Mouse (Mus musculus) layer of hippocampus, adult 2 months (tissue): Measurements from ENCODE around the gene Gm45521. TPM values are rescaled to one million over a fixed set of nuclear protein-coding genes. Genes with fewer than 3 reads are reported as not detected.

ENCODE experiments used
- DNase-seq, 2 experiments: peaks; one replicate each; pipeline ENCODE4 v3.0.0; 2022; ENCODE audit warnings: low spot score in 2 of 2
- H3K27ac ChIP-seq: fragments of 200-600 bp; 2 replicates; pipeline ENCODE4 v1.8.1; 2022
- H3K4me3 ChIP-seq: fragments of 200-600 bp; 2 replicates; pipeline ENCODE4 v1.8.1; 2022; ENCODE audit warnings: mild to moderate bottlenecking
- CTCF ChIP-seq: fragments of 200-600 bp; conservative IDR thresholded peaks from 2 replicates; pipeline ENCODE4 v1.8.1; 2022; ENCODE audit warnings: antibody characterized with exemption, mild to moderate bottlenecking, moderate library complexity
- total RNA-seq, 2 experiments: library from RNA; stranded (reverse); gene quantifications; 2 replicates each; pipeline ENCODE4 v1.2.3; 2021

Gene Gm45521
- total RNA-seq, 2 experiments from 2014 or later: not detected

DNA sequence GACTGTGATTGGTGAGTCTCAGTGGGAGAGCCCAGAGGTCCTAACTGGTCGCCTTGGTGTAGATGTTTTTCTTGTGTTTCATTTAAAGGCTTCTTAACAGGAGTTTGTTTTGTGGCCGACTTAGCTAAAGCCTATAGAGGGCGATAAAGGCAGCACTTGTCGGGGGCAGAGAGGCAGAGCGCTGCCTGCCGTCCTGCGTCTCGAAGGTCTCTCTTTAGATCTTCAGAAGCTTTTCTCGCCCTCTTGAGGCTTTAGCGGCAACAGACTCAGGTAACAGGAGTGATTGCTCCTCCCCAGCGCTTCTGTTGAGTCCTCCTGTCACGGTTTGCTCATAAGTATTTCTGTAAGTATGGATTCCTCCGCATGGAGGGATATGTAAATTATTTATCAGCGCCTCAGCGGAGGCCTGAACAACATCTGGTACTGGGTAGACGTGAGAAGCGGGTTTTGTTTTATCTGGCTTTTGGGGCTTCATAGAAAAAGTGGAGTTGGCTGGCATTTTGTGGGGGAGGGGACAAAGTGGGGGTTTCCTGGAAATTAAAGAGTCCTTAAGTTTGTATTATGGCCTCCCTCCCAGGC is 19.9 kb upstream of the Gm45521 start:
- no peak overlapping the region for H3K27ac ChIP-seq
- peak; percentile 74 for TF ChIP-seq CTCF
- DNase-seq: peak in 1 of 2 experiments; percentile 20
- no peak overlapping the region for H3K4me3 ChIP-seq

DNA sequence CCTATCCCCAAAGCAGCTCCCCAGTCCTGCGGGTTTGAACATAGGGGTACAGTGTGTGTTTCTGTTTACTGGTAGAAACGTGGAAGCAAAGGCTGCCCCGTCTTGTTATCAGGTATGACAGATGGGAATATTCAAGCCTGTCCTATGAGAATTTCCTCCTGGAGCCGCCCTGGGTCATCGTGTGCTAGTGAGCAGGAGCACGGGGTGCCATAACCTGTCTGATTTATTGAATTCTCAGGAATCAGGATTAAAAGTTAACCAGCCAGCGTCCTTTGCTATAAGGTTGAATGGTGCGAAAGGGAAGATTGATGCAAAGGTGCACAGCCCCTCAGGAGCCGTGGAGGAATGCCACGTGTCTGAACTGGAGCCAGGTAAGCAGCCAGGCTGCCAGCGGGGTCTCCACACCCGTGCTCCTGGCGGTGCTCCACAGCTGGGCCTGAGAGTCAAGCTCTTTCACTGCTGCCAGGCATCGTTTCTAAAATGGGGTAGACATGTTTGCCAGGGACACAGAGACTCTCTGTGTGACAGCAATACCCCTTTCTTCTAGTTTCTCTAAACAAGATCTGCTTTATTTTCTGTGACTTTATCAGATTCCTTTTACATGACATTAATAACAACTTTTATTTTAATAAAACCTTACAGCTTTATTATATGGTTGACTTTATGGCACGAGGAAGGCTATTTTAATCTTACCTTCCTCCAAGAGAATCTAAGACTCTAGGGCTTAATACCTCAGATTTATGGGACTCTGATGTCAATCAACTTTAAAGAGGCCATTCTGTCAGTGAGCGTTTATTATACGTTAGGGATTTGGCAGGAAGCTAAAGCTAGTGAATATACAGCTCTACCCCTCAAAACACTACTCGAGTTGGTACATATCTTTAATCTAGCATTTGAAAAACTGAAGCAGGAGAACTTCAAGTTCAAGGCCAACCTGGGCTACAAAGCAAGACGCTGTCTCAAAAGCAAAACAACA is 18.0 kb upstream of the Gm45521 start:
- peak in 1 of 2 experiments; percentile 32 for DNase-seq
- peak overlapping the region; percentile 2; the same call in 1 of the 2 replicates for H3K27ac ChIP-seq
- no peak overlapping the region for H3K4me3 ChIP-seq
- TF ChIP-seq CTCF: no peak

DNA sequence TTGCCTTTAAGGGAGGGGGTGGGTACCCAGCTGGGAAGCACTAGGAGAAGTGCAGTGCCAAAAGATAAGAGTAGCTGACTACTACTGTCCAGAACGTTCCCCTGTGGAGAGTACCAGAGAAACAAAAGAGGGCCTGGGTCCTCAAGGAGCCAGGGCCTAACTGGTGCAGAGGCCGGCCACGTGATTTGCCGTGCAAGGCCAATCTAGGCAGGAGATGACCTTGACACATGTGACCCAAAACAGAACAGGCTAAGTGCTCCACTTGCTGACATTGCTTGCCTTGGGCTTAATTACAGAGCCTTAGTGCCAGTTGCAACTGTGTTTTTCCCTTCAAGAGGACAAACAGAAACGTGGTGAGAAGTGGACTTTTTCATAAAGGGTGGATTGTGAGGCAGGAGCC is 15.7 kb upstream of the Gm45521 start:
- Histone ChIP-seq H3K27ac (0 out of 2 replicates have a peak overlapping the region, but pooled peaks have one; percentile 12), H3K4me3 (no peak overlapping the region)
- DNase-seq: no peak
- TF ChIP-seq CTCF: no peak

DNA sequence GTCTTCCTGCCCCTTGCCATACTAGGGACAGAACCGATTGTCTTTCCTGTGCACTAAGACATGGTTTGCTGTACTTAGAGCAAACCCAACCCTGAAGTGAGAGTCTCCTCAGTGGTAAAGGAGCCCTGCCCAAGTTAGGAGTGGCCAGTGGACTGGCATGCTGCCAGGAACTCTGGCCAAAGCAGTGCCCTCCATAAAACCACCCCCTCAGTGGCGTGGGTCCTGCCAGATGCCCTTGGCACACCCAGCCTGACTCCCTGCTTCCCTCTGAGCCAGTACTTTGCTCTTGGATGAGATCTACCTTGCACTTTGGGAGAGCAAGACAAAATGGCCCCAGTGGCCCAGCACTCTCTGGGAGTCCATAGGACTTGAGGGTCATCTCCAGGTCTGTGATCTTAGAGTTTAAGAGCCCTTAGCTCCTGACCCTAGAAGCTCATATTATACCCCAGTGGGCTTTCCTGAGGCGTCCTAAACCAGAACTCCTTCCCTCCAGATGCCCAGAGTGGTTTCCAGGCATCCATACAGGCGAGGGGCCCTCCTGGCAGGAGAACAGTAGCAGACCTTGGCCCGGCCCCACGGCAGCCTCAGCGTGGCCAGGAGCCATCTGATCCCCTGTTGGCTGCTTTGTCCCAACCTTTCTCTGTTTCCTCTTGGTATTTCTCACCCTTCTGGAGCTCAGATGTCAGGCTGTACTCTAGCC is 13.8 kb upstream of the Gm45521 start:
- peak overlapping the region; percentile 72 for H3K27ac ChIP-seq

GRCm38 (mm10) chr14:7943801-7944135 is 13.3 kb upstream of the Gm45521 start:
- H3K4me3 ChIP-seq: no peak overlapping the region
- DNase-seq: no peak
- H3K27ac ChIP-seq: peak overlapping the region; percentile 72
- no peak for TF ChIP-seq CTCF

More for the DNA sequence above, 13.8 kb upstream of the Gm45521 start:
- no peak for TF ChIP-seq CTCF
- no peak overlapping the region for H3K4me3 ChIP-seq
- DNase-seq: peak in 1 of 2 experiments; percentile 25

GRCm38 (mm10) chr14:7944349-7945039 is 12.6 kb upstream of the Gm45521 start:
- Histone ChIP-seq H3K27ac (peak overlapping the region; percentile 72; the same call in 1 of the 2 replicates), H3K4me3 (no peak overlapping the region)
- TF ChIP-seq CTCF: peak; percentile 77
- DNase-seq: peak; percentile 34 to 57

GRCm38 (mm10) chr14:7945261-7945660 is 11.8 kb upstream of the Gm45521 start:
- TF ChIP-seq CTCF: no peak
- no peak overlapping the region for H3K27ac ChIP-seq
- DNase-seq: no peak
- no peak overlapping the region for H3K4me3 ChIP-seq

DNA sequence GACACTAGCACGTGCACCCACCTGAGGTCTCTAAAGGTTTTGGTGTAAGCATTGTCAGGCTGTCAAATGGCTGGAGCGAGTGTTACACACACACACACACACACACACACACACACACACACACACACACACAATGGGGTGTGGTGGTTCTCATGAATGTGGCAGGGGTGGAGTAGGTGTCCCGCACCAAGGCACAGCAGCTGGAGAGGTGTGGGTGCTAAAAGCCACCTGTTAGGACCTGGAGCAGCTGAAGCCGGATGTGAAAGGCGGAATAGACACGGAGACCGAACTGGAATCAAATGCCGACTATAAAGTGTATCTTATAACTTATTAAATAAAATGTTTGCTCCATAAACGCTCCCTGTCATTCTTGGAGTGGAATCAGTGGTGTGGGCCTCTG is 5.9 kb upstream of the Gm45521 start:
- DNase-seq: no peak
- Histone ChIP-seq H3K27ac (no peak overlapping the region), H3K4me3 (no peak overlapping the region)
- TF ChIP-seq CTCF: no peak

DNA sequence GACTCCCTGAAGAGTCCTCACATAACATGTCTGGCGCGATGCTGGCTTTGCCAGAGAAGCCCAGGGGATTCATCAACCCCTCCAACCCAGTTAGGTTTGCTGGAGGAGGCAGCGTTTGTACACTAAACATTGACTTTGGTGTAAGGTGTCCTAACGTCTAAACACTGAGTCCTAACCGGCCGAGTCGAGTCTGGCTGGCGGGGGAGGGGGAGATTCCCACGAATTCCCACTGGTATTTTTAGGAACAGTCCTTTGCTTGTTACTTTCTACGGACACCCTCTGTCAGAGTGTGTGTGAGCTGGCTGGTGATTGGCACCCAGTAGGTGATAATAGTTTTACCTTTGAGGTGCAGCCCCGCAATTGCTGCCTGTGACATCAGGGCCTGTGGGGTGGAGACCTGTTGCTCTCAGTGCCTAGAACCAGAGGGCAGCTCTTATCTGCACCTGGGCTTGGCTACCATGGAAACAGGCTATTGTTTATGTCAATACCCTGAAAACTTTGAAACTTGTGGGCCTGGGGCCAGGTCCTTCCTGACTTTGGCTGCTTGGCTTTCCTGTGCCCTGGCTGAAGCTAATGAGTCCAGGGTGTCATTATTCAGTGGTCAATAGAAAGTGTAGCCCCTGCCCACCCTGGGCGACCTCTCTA is 4.4 kb upstream of the Gm45521 start:
- no peak for DNase-seq
- H3K4me3 ChIP-seq: no peak overlapping the region
- TF ChIP-seq CTCF: no peak
- peak overlapping the region; percentile 69; the same call in 1 of the 2 replicates for H3K27ac ChIP-seq

- H3K4me3 ChIP-seq: no peak overlapping the region
- TF ChIP-seq CTCF: no peak
- no peak for DNase-seq
- peak overlapping the region; percentile 70 for H3K27ac ChIP-seq
Observed at GRCm38 (mm10) chr14:7954071-7954471, 3.0 kb upstream of the Gm45521 start.

DNA sequence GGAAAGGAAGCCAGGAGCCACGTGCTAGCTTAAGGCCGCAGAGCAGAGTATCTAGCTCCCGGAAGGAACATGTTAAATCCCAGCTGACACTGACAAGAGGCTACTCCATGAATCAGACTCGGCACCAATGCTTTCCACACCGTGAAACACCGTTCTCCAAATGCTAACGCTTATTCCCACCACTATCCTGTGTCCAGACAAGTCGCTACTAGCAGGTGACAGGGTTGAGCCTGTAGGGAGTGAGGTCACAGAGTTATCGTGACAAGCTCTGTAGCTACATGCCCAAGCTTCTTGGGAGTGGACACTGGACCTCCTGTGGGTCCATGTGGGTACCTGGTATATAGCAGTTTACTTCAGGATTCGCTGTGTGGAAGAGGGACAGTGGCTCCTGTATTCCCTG is 661 bp upstream of the Gm45521 start:
- no peak overlapping the region for H3K27ac ChIP-seq
- H3K4me3 ChIP-seq: no peak overlapping the region
- DNase-seq: no peak
- TF ChIP-seq CTCF: no peak

DNA sequence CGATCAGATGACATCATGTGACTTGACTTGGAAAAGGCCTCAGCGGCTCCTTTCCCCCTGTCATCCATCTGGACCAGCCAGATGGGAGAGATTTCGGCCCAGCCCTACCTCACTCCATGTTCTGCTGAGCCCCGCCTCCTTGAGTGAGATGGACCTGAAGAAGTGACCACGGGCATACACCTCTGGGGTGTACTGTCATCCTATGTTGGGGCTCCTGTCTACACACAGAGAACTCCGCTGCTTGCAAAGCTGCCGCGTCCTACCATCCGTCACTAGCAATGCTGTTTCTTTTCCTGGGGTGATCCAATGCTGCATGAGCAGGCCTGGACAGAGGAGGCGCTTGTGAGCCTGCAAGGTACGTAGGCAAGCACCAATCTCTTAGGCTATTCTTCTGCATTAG is 3.5 kb downstream of the Gm45521 start:
- H3K27ac ChIP-seq: no peak overlapping the region
- H3K4me3 ChIP-seq: no peak overlapping the region
- peak; percentile 48 to 53 for DNase-seq
- TF ChIP-seq CTCF: peak; percentile 81
